ENCODE assay signal across 8 mouse cellular contexts in genomic region chr7:47081277-47081676, GRCm38 (mm10). TPM values are rescaled to one million over a fixed set of nuclear protein-coding genes. Genes with fewer than 3 reads are reported as not detected.
DNase-seq lines count a peak whose midpoint lies in the region; ATAC-seq and TF ChIP-seq lines count a peak whose summit lies in the region.
"Had no signal": no experiment of that assay in that cellular context is flagged by ENCODE, and none has a peak within 500 bp of the region (broad histone marks: within the 10 kb centered on the region; RNA-seq: fewer than 3 reads in every experiment).

No protein-coding gene starts in this region.

- peaks cover 26% of the 10 kb centered on the region for H3K36me3 ChIP-seq in hindbrain, postnatal 0 days (ENCODE audit: insufficient read depth, low read length)
- H3K36me3 ChIP-seq in midbrain, embryonic 12.5 days: peaks cover 9% of the 10 kb centered on the region; the same call in 1 of the 2 replicates

- no peaks in the 10 kb centered on the region for H3K4me1 ChIP-seq in hindbrain, postnatal 0 days (ENCODE audit: insufficient read depth, low read length)
- no peaks in the 10 kb centered on the region for H3K4me1 ChIP-seq in midbrain, embryonic 12.5 days

- no peak overlapping the region for H3K27ac ChIP-seq in hindbrain, postnatal 0 days
- no peak overlapping the region for H3K27ac ChIP-seq in midbrain, embryonic 12.5 days (replicated peaks)
- H3K27ac ChIP-seq: neural tube, embryonic 12.5 days had no signal

- peak; percentile 95 for TF ChIP-seq CTCF in hindbrain, postnatal 0 days (IDR thresholded peaks at IDR 0.05; ENCODE audit: low read depth)

- 40% methylated on average over 6 of the region's 6 CpGs for WGBS in hindbrain, postnatal 0 days
- WGBS in midbrain, embryonic 12.5 days: 61% methylated on average over 6 of the region's 6 CpGs

- H3K4me3 ChIP-seq in hindbrain, postnatal 0 days (ENCODE audit: low read length): no peak overlapping the region
- H3K4me3 ChIP-seq in midbrain, embryonic 12.5 days: no peak overlapping the region
- H3K4me3 ChIP-seq: neural tube, embryonic 12.5 days had no signal

- H3K27me3 ChIP-seq in hindbrain, postnatal 0 days (ENCODE audit: insufficient read depth, low read length): no peaks in the 10 kb centered on the region
- H3K27me3 ChIP-seq in midbrain, embryonic 12.5 days: no peaks in the 10 kb centered on the region
- H3K27me3 ChIP-seq: neural tube, embryonic 12.5 days had no signal

- DNase-seq in NIH3T3 (ENCODE audit: low read depth): peak; percentile 89
- DNase-seq in c-Kit-positive CD71-positive TER-119-negative erythroid progenitor cells, embryonic 14.5 days (ENCODE audit: low read depth): peak; percentile 20
- peak; percentile 35 for DNase-seq in forelimb bud, embryonic 11.5 days (ENCODE audit: low read depth, low spot score)
- DNase-seq in hindbrain, postnatal 0 days (ENCODE audit: low spot score): peak; percentile 79
- DNase-seq in left cerebral cortex, adult 11 months (ENCODE audit: low spot score): peak; percentile 54
- DNase-seq in spleen, adult 12 weeks (ENCODE audit: low spot score): peak; percentile 22

- H3K9me3 ChIP-seq in hindbrain, postnatal 0 days (ENCODE audit: low read length): no peaks in the 10 kb centered on the region
- no peaks in the 10 kb centered on the region for H3K9me3 ChIP-seq in midbrain, embryonic 12.5 days
- H3K9me3 ChIP-seq: neural tube, embryonic 12.5 days had no signal

- no peak overlapping the region for H3K4me2 ChIP-seq in hindbrain, postnatal 0 days (ENCODE audit: low read depth, low read length)
- no peak overlapping the region for H3K4me2 ChIP-seq in midbrain, embryonic 12.5 days (replicated peaks)
- H3K4me2 ChIP-seq: neural tube, embryonic 12.5 days had no signal

- H3K9ac ChIP-seq in hindbrain, postnatal 0 days (replicated peaks; ENCODE audit: low read length): no peak overlapping the region
- no peak overlapping the region for H3K9ac ChIP-seq in midbrain, embryonic 12.5 days (replicated peaks)
- H3K9ac ChIP-seq: neural tube, embryonic 12.5 days had no signal

- ATAC-seq in hindbrain, postnatal 0 days: peak; percentile 36; the same call in 1 of the 2 replicates
- ATAC-seq in midbrain, embryonic 12.5 days (ENCODE audit: low FRiP score, low read depth): peak; percentile 28; the same call in 1 of the 2 replicates

RNA-seq across cellular contexts. Expression of gene Tmem86a, which starts 30.9 kb away (rescaled TPM):
- total RNA-seq in hindbrain, postnatal 0 days (2014; rRNA removed): 11.9 and 17.1 TPM in 2 replicates
- 29.5 and 32.3 TPM in 2 replicates for polyA plus RNA-seq in hindbrain, postnatal 0 days (2015; fragmentation: Nextera tagmentation; extraction: Ambion mirVana)
- 16.6 and 17.4 TPM in 2 replicates for polyA plus RNA-seq in midbrain, embryonic 12.5 days (2016; fragmentation: Nextera tagmentation; extraction: Ambion mirVana)

RNA-seq across cellular contexts. Expression of gene Ptpn5, which starts 52.2 kb away (rescaled TPM):
- 98.3 and 107 TPM in 2 replicates for total RNA-seq in hindbrain, postnatal 0 days (2014; rRNA removed)
- polyA plus RNA-seq in hindbrain, postnatal 0 days (2015; fragmentation: Nextera tagmentation; extraction: Ambion mirVana): 129 and 138 TPM in 2 replicates
- 46.4 and 51.5 TPM in 2 replicates for polyA plus RNA-seq in midbrain, embryonic 12.5 days (2016; fragmentation: Nextera tagmentation; extraction: Ambion mirVana)

Comparison
In these comparisons a context has a peak if more than half of its experiments do, and no peak if none do; other contexts are left out.
1. DNase-seq: peak in every context shown above with its lines; median percentile 89 in NIH3T3; 79 in hindbrain, postnatal 0 days; 54 in left cerebral cortex, adult 11 months; 35 in forelimb bud, embryonic 11.5 days; 22 in spleen, adult 12 weeks; 20 in c-Kit-positive CD71-positive TER-119-negative erythroid progenitor cells, embryonic 14.5 days.